Mouse (Mus musculus) small intestine, adult 2 months (tissue): ENCODE results near the gene Hjurp. TPM values are rescaled to one million over a fixed set of nuclear protein-coding genes. Genes with fewer than 3 reads are reported as not detected.

Experiments used
- H3K27ac ChIP-seq: fragments of 200-500 bp; 2 replicates; pipeline ENCODE4 v1.5.1; 2012; ENCODE audit warnings: low read depth, low read length, control low read depth, inconsistent platforms; ENCODE audit not compliant: insufficient read depth
- H3K27me3 ChIP-seq: fragments of 200-500 bp; 2 replicates; pipeline ENCODE4 v1.6.1; 2012; ENCODE audit warnings: mild to moderate bottlenecking, moderate library complexity, low read length, inconsistent platforms; ENCODE audit not compliant: control insufficient read depth, insufficient read depth
- H3K36me3 ChIP-seq: fragments of 200-500 bp; 2 replicates; pipeline ENCODE4 v1.6.1; 2012; ENCODE audit warnings: mild to moderate bottlenecking, low read length, control low read depth, inconsistent platforms; ENCODE audit not compliant: control insufficient read depth, insufficient read depth
- H3K4me1 ChIP-seq: fragments of 200-500 bp; 2 replicates; pipeline ENCODE4 v1.6.1; 2012; ENCODE audit warnings: low read length, inconsistent platforms, mixed read lengths; ENCODE audit not compliant: control insufficient read depth, insufficient read depth, insufficient read length
- H3K4me3 ChIP-seq: fragments of 200-500 bp; 2 replicates; pipeline ENCODE4 v1.5.1; 2012; ENCODE audit warnings: low read depth, mild to moderate bottlenecking, control low read depth, inconsistent platforms, low read length, moderate library complexity
- CTCF ChIP-seq: fragments of 200-500 bp; IDR thresholded peaks from 2 replicates; pipeline ENCODE4 v1.5.1; 2012; ENCODE audit warnings: low read depth, mild to moderate bottlenecking, control low read depth, inconsistent platforms, low read length, moderate library complexity, mixed read lengths; ENCODE audit not compliant: insufficient replicate concordance, insufficient read length; ENCODE audit errors: extremely low read depth
- POLR2A ChIP-seq: fragments of 200-500 bp; IDR thresholded peaks from 2 replicates; pipeline ENCODE4 v1.6.1; 2012; ENCODE audit warnings: low read depth, mild to moderate bottlenecking, control low read depth, inconsistent platforms, low read length, moderate library complexity
- WGBS: fragments of 180-500 bp; shearing (Covaris S2); methylation state at CpG from one replicate; pipeline ENCODE4 v1.1.7; 2018; 5-methylcytosine and 5-hydroxymethylcytosine counted together
- polyA plus RNA-seq: library from polyadenylated mRNA; depleted of rRNA; stranded (reverse); fragments of >200 nt; gene quantifications from 2 replicates; pipeline ENCODE4 v1.2.3, GENCODE M21; 2012; rRNA removed

Gene Hjurp
- polyA plus RNA-seq: 22.9 and 23.4 TPM in 2 replicates

- peaks cover 25% of the 10 kb centered on the region; the same call in 1 of the 2 replicates for H3K4me1 ChIP-seq
- peak within 1 kb of the TSS; percentile 69 for H3K27ac ChIP-seq
- H3K4me3 ChIP-seq: peak within 1 kb of the TSS; percentile 58
- 1% methylated on average over 50 of the region's 50 CpGs for WGBS
- peaks cover 28% of the 10 kb centered on the region for H3K36me3 ChIP-seq
- no peaks in the 10 kb centered on the region for H3K27me3 ChIP-seq
- TF ChIP-seq POLR2A (no peak), CTCF (no peak)
Measured at GRCm38 (mm10) chr1:88277098-88277817, at the start of gene Hjurp, which contains the start of gene Trpm8. Hjurp (minus strand) TSS chr1:88277633. Trpm8 (plus strand) TSS chr1:88277661.

GRCm38 (mm10) chr1:88323101-88323500 lies 45.7 kb upstream of the Hjurp start:
- no peak for TF ChIP-seq CTCF
- no peak for TF ChIP-seq POLR2A
- no peak overlapping the region for H3K27ac ChIP-seq
- 72% methylated on average over 3 of the region's 3 CpGs for WGBS
- H3K4me3 ChIP-seq: no peak overlapping the region
- no peaks in the 10 kb centered on the region for H3K27me3 ChIP-seq
- H3K36me3 ChIP-seq: no peaks in the 10 kb centered on the region
- no peaks in the 10 kb centered on the region for H3K4me1 ChIP-seq

GRCm38 (mm10) chr1:88322146-88322545 lies 44.7 kb upstream of the Hjurp start:
- TF ChIP-seq POLR2A (no peak), CTCF (no peak)
- no peaks in the 10 kb centered on the region for H3K27me3 ChIP-seq
- H3K4me3 ChIP-seq: no peak overlapping the region
- H3K27ac ChIP-seq: no peak overlapping the region
- no peaks in the 10 kb centered on the region for H3K36me3 ChIP-seq
- no peaks in the 10 kb centered on the region for H3K4me1 ChIP-seq

DNA sequence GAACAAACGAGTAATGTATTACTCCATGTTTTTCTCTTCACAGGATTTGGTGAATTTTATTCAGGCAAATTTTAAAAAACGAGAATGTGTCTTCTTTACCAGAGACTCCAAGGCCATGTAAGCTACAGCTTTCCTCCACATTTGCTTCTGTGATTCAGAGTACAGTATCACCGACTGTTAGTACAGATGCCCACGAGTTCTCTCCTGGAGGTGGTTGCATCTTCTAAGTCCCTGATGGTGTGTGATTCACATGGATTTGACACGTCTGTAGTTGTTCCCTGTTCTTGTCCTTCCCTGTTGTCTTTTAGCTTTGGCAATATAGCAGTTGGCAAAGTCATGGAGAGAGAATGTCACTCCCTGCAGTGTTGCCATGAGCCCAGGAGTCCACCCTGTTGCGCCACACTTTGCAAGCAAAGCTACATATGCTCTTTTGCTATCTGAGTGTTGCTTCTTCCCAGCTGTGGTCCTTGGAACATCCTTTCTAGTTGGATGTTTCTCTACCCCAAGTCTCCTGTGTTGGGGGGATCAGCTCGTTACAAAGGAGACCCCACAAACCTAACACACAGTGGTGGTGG lies 43.5 kb upstream of the Hjurp start:
- Histone ChIP-seq H3K27ac (no peak overlapping the region), H3K27me3 (no peaks in the 10 kb centered on the region), H3K4me3 (no peak overlapping the region), H3K36me3 (no peaks in the 10 kb centered on the region), H3K4me1 (no peaks in the 10 kb centered on the region)
- 63% methylated on average over 7 of the region's 7 CpGs for WGBS
- no peak for TF ChIP-seq POLR2A
- no peak for TF ChIP-seq CTCF

DNA sequence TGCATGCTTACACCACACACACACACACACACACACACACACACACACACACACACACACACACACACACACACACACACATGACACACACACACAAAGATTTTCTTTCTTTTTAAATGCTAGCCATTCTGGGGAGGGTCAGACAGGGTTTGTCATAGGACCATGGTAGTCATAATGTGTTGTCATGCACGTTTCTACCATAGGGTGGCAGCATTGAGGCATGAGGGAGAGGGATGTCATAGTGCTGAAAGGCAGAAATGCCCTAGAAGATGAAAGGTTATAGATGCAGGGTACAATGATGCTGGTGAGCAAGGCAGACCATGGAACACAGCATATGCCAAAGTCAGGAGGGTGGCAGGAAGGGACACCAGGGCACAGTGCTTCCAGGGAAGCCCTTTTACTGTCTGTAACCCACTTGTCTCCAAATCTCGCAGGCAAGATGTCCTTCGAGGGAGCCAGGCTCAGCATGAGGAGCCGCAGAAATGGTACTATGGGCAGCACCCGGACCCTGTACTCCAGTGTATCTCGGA lies 41.2 kb upstream of the Hjurp start:
- H3K4me1 ChIP-seq: no peaks in the 10 kb centered on the region
- 71% methylated on average over 6 of the region's 6 CpGs for WGBS
- no peaks in the 10 kb centered on the region for H3K27me3 ChIP-seq
- TF ChIP-seq CTCF: no peak
- TF ChIP-seq POLR2A: no peak
- no peak overlapping the region for H3K4me3 ChIP-seq
- H3K27ac ChIP-seq: no peak overlapping the region
- H3K36me3 ChIP-seq: no peaks in the 10 kb centered on the region

DNA sequence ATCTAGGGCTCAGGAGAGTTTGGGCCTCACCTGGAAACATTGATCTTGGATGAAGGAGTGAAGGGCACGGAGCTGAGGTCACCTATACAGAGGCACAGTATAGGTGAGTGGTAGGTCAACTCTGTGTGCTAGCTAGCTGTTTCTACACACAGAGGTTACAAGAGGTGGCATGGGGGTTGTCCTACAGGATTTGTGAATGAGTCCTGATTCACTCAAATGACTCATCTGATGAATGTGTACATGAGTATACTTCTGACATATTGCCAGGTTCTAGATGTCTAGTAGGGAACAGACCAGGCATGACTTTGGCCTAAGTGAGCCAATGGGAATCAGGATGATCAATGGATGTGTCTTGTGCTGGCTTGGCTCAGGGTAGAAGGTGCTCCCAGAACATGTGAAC lies 39.8 kb upstream of the Hjurp start:
- 92% methylated on average over 1 of the region's 1 CpGs for WGBS
- Histone ChIP-seq H3K27ac (no peak overlapping the region), H3K27me3 (no peaks in the 10 kb centered on the region), H3K4me1 (no peaks in the 10 kb centered on the region), H3K4me3 (no peak overlapping the region), H3K36me3 (no peaks in the 10 kb centered on the region)
- TF ChIP-seq CTCF (no peak), POLR2A (no peak)

DNA sequence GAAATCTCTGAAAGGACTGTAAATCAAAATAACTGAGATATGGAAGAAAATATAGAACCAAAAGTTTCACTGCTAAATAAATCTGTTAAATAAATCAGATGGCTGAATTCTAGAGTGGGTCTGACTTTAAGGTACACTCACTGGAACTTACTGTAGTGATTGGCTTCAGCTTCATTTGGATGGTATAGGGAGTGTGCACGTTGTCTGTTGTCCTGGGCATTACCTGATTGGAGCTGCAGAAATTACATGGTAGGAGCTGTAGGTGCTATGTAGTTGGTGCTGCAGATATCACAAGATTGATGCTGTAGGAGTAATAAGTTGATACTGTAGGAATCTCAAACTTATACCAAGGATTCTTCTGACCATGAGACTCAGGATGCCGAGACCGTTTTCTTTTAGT lies 32.9 kb upstream of the Hjurp start:
- 60% methylated on average over 3 of the region's 3 CpGs for WGBS

More for the DNA sequence above, 32.9 kb upstream of the Hjurp start:
- no peaks in the 10 kb centered on the region for H3K27me3 ChIP-seq
- no peak overlapping the region for H3K4me3 ChIP-seq
- TF ChIP-seq CTCF (no peak), POLR2A (no peak)
- no peaks in the 10 kb centered on the region for H3K4me1 ChIP-seq
- no peaks in the 10 kb centered on the region for H3K36me3 ChIP-seq
- H3K27ac ChIP-seq: no peak overlapping the region
